Mouse (Mus musculus) erythroblast, embryonic 14.5 days (primary cell): ENCODE measurements around the gene Abhd16a.

Experiments used
- GATA1 ChIP-seq: IDR thresholded peaks from 2 replicates; pipeline ENCODE4 v1.6.1; 2012; ENCODE audit warnings: low read length, inconsistent platforms, mixed read lengths
- TAL1 ChIP-seq: IDR thresholded peaks from 3 replicates; pipeline ENCODE4 v1.6.1; 2012; ENCODE audit warnings: low read length, inconsistent platforms, mixed read lengths

GRCm38 (mm10) chr17:35088825-35089644, at the start of gene Abhd16a:
- TF ChIP-seq TAL1 = no peak
- no peak for TF ChIP-seq GATA1
